Mouse (Mus musculus) layer of hippocampus, adult 18-20 months (tissue): Measurements from ENCODE around the gene Dab2ip. TPM values are rescaled to one million over a fixed set of nuclear protein-coding genes. Genes with fewer than 3 reads are reported as not detected.

ENCODE experiments used
- DNase-seq, 2 experiments: peaks; one replicate each; pipeline ENCODE4 v3.0.0; 2022; ENCODE audit warnings: low spot score in 2 of 2
- total RNA-seq, 2 experiments: library from RNA; stranded (reverse); gene quantifications; 2 replicates each; pipeline ENCODE4 v1.2.3; 2021

Dab2ip gene
- total RNA-seq, 2 experiments from 2014 or later = 108 to 109 TPM

GRCm38 (mm10) chr2:35558826-35559550 lies 922 bp downstream of the Dab2ip start:
- DNase-seq = no peak

- no peak for DNase-seq
Measured at GRCm38 (mm10) chr2:35559551-35559835, 1.4 kb downstream of the Dab2ip start.

DNA sequence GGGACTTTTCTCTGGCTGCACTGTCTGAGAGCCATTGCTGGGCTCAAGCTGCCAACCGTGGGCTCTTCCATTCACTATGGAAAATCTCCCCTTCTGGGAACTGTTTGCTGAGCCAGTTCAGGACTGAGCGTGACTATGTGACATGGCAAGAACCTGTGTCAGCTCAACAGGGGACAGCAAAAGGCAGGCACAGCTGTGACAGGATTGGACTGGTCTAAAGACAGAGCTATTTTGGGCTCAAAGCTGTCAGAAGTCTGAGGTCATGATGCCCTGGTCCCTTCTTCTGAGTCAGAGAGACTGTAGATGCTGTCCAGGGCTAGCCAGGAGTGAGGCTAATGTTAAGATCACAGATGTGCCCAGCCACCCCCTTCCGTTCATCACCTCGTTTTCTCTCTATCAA lies 5.7 kb downstream of the Dab2ip start:
- no peak for DNase-seq

- DNase-seq = no peak
Measured at GRCm38 (mm10) chr2:35565051-35565836, 7.2 kb downstream of the Dab2ip start.

DNA sequence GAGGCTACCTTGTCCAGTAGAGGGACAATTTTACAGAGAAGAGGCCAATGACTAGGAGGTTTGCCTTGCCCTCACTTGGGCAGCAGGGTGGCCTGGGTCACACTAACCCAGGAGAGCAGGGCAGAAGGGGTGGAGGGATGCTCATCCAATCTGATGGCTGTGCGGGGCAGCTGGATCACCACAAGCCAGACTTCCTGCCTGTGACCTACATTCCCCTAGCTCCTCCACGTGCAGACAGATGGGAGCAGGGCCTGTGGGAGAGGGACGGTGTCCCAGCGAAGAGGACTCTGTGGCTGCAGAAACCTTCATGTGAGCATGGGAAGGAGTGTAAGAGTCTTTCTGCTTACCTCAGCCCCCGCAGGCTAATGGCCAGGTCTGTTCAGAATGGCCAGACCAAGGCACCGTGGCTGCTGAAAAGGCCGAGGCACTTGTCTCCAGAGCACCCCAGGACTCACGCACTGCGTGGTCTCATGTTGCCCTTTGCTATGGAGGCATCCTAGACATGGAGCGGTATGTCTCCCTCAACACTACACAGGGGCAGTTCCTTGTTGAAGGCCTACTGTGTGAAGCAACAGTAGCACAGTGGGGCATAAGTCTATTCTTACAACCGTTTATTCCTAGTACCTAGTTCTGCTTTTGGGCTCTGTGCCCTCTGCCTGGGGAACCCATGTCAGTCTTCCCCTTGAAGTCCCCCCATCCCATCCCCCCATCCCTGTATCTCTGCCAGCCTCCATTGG lies 9.1 kb downstream of the Dab2ip start:
- DNase-seq = no peak

- DNase-seq = no peak
Measured at GRCm38 (mm10) chr2:35567694-35568149, 9.7 kb downstream of the Dab2ip start.

DNA sequence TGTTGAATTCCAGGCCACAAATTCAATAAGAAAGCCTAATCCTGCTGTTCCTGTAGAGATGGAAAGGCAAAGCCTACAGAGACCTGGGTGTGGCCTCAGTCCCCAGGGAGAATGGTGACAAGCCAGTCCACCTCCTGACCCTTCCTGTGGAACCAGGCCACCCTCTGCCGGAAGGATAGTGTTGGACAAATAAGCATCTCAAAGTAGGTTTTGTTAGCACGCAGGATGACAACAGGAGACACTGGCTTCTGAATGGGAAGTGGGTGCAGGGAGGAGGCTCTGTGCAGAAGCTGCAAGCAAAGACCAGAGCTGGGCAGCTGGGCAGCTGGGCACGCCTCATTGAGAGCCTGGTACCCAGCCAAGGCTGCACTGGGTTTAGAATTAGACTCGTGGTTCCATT lies 12.7 kb downstream of the Dab2ip start:
- DNase-seq = no peak

DNA sequence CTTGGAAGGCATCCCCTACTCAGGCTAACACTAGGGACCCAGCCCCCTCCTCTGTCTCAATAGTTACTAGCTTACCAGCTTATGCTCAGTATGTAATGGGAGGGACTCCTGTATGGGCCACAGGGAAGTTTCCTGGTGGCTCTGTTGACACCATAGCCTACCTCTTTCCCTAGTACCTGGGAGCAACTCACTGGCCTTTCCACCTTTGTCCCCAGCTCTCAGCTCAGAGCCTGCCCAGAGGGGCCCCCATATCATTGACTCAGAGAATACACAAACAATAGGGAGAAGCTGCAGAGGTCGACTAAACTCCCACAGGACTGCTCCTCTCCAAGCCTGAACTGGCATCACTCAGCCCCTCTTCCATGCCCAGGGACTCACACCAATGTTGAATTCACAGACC lies 16.6 kb downstream of the Dab2ip start:
- DNase-seq = no peak

GRCm38 (mm10) chr2:35576675-35577074 lies 18.6 kb downstream of the Dab2ip start:
- DNase-seq = no peak

- no peak for DNase-seq
Measured at GRCm38 (mm10) chr2:35580111-35580510, 22.0 kb downstream of the Dab2ip start.

DNA sequence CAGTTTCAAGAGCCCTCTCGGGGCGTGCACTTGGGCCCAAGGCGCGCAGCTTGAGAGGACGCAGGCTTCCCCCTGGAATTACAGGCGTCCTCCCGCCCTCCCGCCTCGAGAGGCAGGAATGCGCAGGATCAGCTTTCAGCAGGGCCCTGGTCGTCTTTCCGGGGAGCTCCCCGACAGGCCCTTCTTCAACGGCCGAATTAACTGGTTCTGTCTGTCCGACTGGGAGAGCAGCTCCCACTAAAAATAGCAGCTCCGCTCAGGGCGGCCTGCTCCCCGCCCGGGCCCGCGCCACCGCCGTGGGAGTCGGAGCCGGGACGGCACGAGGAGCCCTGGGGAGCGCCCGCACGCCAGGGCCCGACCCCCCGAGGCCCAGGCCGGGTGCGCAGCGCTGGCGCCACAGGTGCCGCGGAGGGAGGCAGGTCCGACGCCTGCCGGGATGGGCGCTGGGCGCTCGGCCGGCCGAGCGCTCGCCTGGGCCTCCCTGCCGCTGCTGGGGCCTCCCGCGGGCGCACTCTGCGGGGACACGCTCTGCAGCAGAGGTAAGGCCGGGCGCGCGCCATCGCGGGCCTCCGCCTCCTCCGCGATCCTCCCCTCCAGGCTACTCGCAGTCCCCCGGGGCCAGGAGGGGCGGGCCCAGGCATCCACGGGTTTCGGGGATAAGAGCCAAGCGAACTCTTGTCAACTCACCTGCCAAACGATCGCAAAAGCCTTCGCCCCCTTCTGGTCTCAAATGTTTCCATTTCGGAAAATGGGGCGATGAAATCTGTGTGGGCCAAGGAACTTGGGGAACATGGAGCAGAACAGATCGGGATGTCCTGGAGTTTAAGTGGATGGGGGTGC lies 23.7 kb downstream of the Dab2ip start:
- DNase-seq = peak in 1 of 2 experiments; percentile 21

DNA sequence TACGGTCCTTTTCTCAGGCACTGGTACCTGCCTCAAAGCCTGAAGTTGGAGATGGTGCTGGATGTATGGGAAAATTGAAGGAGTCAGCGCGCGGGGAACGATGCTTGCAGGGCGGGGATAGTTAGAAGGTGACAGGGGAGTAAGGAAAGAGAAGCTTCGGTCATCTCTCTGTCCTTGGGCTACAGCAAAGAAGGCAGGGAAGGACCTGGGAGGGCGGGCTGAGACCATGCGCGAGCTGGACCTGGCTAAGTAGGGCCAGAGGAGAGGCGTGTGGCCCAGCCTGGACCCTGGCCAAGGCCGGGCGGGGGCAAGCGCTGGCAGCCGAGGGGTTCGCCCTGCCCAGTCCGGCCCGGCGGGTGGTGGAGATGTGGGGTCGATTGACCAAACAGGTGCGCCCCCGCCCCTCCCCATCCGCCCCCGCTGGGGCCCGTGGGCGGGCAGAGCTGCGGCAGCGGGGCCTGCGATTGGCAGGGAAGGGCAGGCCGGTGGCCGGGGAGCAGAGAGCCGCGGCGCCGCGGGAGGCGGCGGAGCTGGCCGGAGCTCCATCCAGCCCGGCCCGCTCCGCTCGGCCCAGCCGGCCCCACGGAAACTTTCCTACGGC lies 24.4 kb downstream of the Dab2ip start:
- peak in 1 of 2 experiments; percentile 40 for DNase-seq

DNA sequence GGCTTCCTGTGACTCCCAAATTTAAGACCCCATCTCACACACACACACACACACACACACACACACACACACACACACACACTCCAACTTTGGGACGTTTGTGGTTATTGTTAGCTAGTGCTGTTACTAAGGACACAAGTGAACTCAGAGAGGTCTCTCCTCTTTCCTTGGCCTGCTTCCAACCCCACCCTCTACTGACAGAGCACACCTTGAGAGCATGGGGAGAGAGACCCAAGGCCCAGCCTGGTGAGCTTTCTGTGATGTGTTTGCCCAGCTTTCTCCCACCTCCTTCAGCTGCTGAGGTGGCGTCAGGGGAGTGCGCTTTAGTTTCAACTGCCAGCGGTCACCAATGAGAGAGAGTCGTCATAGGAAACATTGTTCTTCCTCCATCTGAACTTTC lies 25.3 kb downstream of the Dab2ip start:
- no peak for DNase-seq

- DNase-seq = no peak
Measured at GRCm38 (mm10) chr2:35584011-35584410, 25.9 kb downstream of the Dab2ip start.

- DNase-seq = no peak
Measured at GRCm38 (mm10) chr2:35588368-35588767, 30.3 kb downstream of the Dab2ip start.

GRCm38 (mm10) chr2:35589385-35589784 lies 31.3 kb downstream of the Dab2ip start:
- DNase-seq = no peak

GRCm38 (mm10) chr2:35589800-35590199 lies 31.7 kb downstream of the Dab2ip start:
- no peak for DNase-seq

- no peak for DNase-seq
Measured at GRCm38 (mm10) chr2:35591961-35592724, 34.1 kb downstream of the Dab2ip start.

- DNase-seq = peak in 1 of 2 experiments; percentile 33
Measured at GRCm38 (mm10) chr2:35592725-35593392, 34.8 kb downstream of the Dab2ip start.
